Mouse (Mus musculus) urinary bladder, postnatal 36 days (tissue): ENCODE measurements around the gene Snrk.

Source experiments
- DNase-seq, 2 experiments: peaks; one replicate each; pipeline ENCODE4 v3.0.0; 2022; ENCODE audit warnings: low spot score in 2 of 2, mixed read lengths in 1 of 2

Snrk gene

GRCm38 (mm10) chr9:122180105-122180504, 63.0 kb downstream of the Snrk start:
- DNase-seq: no peak

GRCm38 (mm10) chr9:122183074-122183473, 66.0 kb downstream of the Snrk start:
- no peak for DNase-seq

GRCm38 (mm10) chr9:122184329-122184728, 67.3 kb downstream of the Snrk start:
- no peak for DNase-seq

GRCm38 (mm10) chr9:122185061-122185460, 68.0 kb downstream of the Snrk start:
- peak; percentile 78 to 83 for DNase-seq

- DNase-seq: no peak
Measured at GRCm38 (mm10) chr9:122185953-122186352, 68.9 kb downstream of the Snrk start.

- DNase-seq: no peak
Measured at GRCm38 (mm10) chr9:122186643-122187226, 69.7 kb downstream of the Snrk start.

GRCm38 (mm10) chr9:122187451-122187921, 70.4 kb downstream of the Snrk start:
- no peak for DNase-seq

- DNase-seq: peak in 1 of 2 experiments; percentile 13
Measured at GRCm38 (mm10) chr9:122188724-122189123, 71.7 kb downstream of the Snrk start.

GRCm38 (mm10) chr9:122193361-122193760, 76.3 kb downstream of the Snrk start:
- no peak for DNase-seq

- DNase-seq: no peak
Measured at GRCm38 (mm10) chr9:122193823-122194222, 76.8 kb downstream of the Snrk start.

GRCm38 (mm10) chr9:122195042-122195682, 78.1 kb downstream of the Snrk start:
- no peak for DNase-seq

GRCm38 (mm10) chr9:122197021-122197420, 80.0 kb downstream of the Snrk start:
- DNase-seq: no peak

GRCm38 (mm10) chr9:122198621-122199020, 81.6 kb downstream of the Snrk start:
- no peak for DNase-seq

- DNase-seq: peak; percentile 43 to 77
Measured at GRCm38 (mm10) chr9:122199253-122199652, 82.2 kb downstream of the Snrk start.

GRCm38 (mm10) chr9:122204508-122204907, 87.4 kb downstream of the Snrk start:
- no peak for DNase-seq

GRCm38 (mm10) chr9:122205543-122206200, 88.6 kb downstream of the Snrk start:
- DNase-seq: no peak

GRCm38 (mm10) chr9:122208311-122208710, 91.2 kb downstream of the Snrk start:
- DNase-seq: no peak

GRCm38 (mm10) chr9:122215118-122215517, 98.1 kb downstream of the Snrk start:
- no peak for DNase-seq

GRCm38 (mm10) chr9:122216945-122217529, 100.0 kb downstream of the Snrk start:
- DNase-seq: no peak
